Comparison of ENCODE assay signal across 7 mouse cellular contexts in the genomic region with DNA sequence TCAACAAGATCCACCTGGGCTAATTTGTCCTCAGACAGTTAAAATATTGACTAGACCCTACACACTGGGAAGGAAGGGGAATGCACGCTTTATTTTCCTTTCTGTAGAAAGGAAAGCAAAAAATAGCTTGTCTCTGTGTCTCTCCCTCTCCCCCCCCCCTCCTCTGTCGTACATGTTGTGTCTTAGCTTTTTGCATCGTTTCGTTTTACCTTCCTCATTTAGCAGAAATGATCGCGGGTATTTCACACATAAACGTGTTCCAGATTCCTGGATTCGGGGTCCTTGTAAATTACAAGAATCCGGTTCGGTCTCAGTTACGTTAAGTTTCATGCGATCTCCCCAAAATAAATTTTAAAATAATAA. TPM values are rescaled to one million over a fixed set of nuclear protein-coding genes. Genes with fewer than 3 reads are reported as not detected.
A peak's percentile ranks its signal among the peaks of the same experiment; 100 is the strongest.
DNase-seq lines count a peak whose midpoint lies in the region; ATAC-seq and TF ChIP-seq lines count a peak whose summit lies in the region.

No protein-coding gene starts in this region.

- H3K27me3 ChIP-seq in forebrain, embryonic 10.5 days (ENCODE audit: poor library complexity, severe bottlenecking): no peaks in the 10 kb centered on the region
- no peaks in the 10 kb centered on the region for H3K27me3 ChIP-seq in liver, embryonic 13.5 days

- H3K9ac ChIP-seq in liver, embryonic 13.5 days: peak overlapping the region; percentile 91

- WGBS in lung, adult 2 months: under 1% methylated on average over 12 of the region's 12 CpGs
- WGBS in forebrain, embryonic 10.5 days: under 1% methylated on average over 12 of the region's 12 CpGs
- under 1% methylated on average over 12 of the region's 12 CpGs for WGBS in liver, embryonic 13.5 days (ENCODE audit: insufficient replicate concordance)

- no peak for DNase-seq in lung, adult 2 months
- DNase-seq in lung, postnatal 14 days: no peak
- peak; percentile 52 for DNase-seq in NIH3T3 (ENCODE audit: low read depth)
- DNase-seq in forebrain, embryonic 10.5 days (ENCODE audit: extremely low spot score, low spot score): no peak
- DNase-seq in liver, embryonic 13.5 days: no peak
- DNase-seq in frontal cortex, postnatal 10 days (ENCODE audit: low spot score in 2 of 2): no peak
- DNase-seq in adrenal gland, postnatal 4 days (ENCODE audit: low spot score in 2 of 2): no peak

- H3K4me1 ChIP-seq in lung, adult 2 months (ENCODE audit: control insufficient read depth, insufficient read depth, low read length): no peaks in the 10 kb centered on the region
- peaks cover 14% of the 10 kb centered on the region for H3K4me1 ChIP-seq in forebrain, embryonic 10.5 days
- peaks cover 21% of the 10 kb centered on the region for H3K4me1 ChIP-seq in liver, embryonic 13.5 days (replicated peaks)

- 0 out of 2 replicates have a peak, but pooled peaks cover 2% of the 10 kb centered on the region for H3K36me3 ChIP-seq in forebrain, embryonic 10.5 days (replicated peaks)
- H3K36me3 ChIP-seq in liver, embryonic 13.5 days: no peaks in the 10 kb centered on the region

- ATAC-seq in liver, embryonic 13.5 days (ENCODE audit: low read depth): no peak

- no peak for TF ChIP-seq CTCF in lung, adult 2 months (IDR thresholded peaks at IDR 0.05; ENCODE audit: insufficient read depth, low read length)

- H3K9me3 ChIP-seq in forebrain, embryonic 10.5 days: no peaks in the 10 kb centered on the region
- H3K9me3 ChIP-seq in liver, embryonic 13.5 days (replicated peaks): no peaks in the 10 kb centered on the region

- peak overlapping the region; percentile 100 for H3K4me2 ChIP-seq in liver, embryonic 13.5 days

- no peak for TF ChIP-seq POLR2A in lung, adult 2 months (IDR thresholded peaks at IDR 0.05; ENCODE audit: borderline replicate concordance, extremely low read depth, low read depth, low read length)

- H3K4me3 ChIP-seq in lung, adult 2 months (replicated peaks; ENCODE audit: extremely low read depth, low read depth, low read length): peak overlapping the region; percentile 82
- H3K4me3 ChIP-seq in forebrain, embryonic 10.5 days: peak overlapping the region; percentile 93
- H3K4me3 ChIP-seq in liver, embryonic 13.5 days (replicated peaks): peak overlapping the region; percentile 86

- H3K27ac ChIP-seq in forebrain, embryonic 10.5 days: peak overlapping the region; percentile 96
- H3K27ac ChIP-seq in liver, embryonic 13.5 days: no peak overlapping the region

RNA-seq across cellular contexts. Expression of a gene that starts 1.7 kb away (rescaled TPM):
- 5.3 and 6.8 TPM in 2 replicates for polyA plus RNA-seq in lung, adult 2 months (2012; rRNA removed)
- polyA plus RNA-seq in forebrain, embryonic 10.5 days (2016; fragmentation: Nextera tagmentation; extraction: Ambion mirVana): 39.1 and 39.4 TPM in 2 replicates
- 8.9 and 9.1 TPM in 2 replicates for polyA plus RNA-seq in liver, embryonic 13.5 days (2015; fragmentation: Nextera tagmentation; extraction: Ambion mirVana)
- total RNA-seq in adrenal gland, postnatal 4 days (2021): 10 to 100 TPM; 46.5 to 49.4 TPM
